In the genomic region with DNA sequence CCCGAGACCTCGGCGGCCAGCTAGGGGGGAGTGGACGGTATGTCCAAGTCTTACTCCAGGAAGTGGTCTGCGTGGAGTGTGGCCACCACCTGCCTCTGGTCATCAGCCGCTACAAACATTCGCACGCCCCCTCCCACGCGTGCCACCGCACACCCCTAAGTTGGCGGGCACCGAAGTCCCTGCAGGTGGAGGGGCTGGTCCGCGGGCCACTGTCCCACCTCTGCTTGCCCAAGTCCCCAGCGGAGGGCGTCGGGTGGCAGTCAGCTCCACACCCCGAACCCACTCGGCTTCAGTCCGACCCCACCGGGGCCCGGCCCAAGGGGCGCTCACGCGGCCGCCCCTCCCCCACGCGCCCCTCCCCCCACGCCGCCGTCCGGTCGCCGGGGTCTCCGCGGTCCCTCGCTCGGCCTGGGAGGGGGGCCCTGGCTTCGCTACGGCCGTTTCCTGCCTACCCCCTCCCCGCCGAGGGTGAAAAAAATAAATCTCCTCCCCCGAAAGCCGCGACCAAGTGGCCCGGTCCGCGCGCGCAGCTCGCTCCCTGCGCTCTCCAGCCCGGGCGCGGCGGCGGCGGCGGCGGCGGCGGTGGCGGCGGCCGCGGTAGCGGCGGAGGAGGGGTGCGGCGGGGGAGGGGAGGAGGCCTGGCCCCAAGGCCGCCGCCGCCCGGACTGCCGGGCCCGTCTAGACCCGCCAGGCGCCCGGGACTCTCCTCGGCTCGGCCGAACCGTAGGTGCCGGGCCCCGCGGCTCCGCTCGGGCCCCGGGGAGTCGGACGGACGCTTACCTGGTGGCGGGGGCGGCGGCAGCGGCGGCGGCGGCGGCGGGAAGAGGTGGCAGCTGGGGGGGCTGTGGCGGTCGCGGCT, we compare ENCODE assay signal across 7 mouse cellular contexts. TPM values are rescaled to one million over a fixed set of nuclear protein-coding genes. Genes with fewer than 3 reads are reported as not detected.
DNase-seq lines count a peak whose midpoint lies in the region; ATAC-seq and TF ChIP-seq lines count a peak whose summit lies in the region.

No protein-coding gene starts in this region.

- no peak for TF ChIP-seq CTCF in C2C12 (IDR thresholded peaks at IDR 0.05; ENCODE audit: control insufficient read depth, insufficient read depth, insufficient read length)

- H3ac ChIP-seq in C2C12 (ENCODE audit: control insufficient read depth, insufficient read length, low read depth), result peak overlapping the region; percentile 64

- H3K4me3 ChIP-seq in C2C12 (ENCODE audit: insufficient read depth, poor library complexity, severe bottlenecking), result peak overlapping the region; percentile 64
- H3K4me3 ChIP-seq in ES-E14 (ENCODE audit: insufficient read depth in 1 of 2, low read depth in 1 of 2, low read length in 2 of 2, poor library complexity in 1 of 2, severe bottlenecking in 1 of 2), result peak overlapping the region; percentile 77 to 89
- H3K4me3 ChIP-seq in heart, embryonic 13.5 days, result peak overlapping the region; percentile 90

- H3K27ac ChIP-seq in ES-E14 (ENCODE audit: insufficient read depth, low read depth, low read length, poor library complexity, severe bottlenecking), result no peak overlapping the region; the same call in 1 of the 2 replicates
- peak overlapping the region; percentile 97 for H3K27ac ChIP-seq in heart, embryonic 13.5 days (replicated peaks)

- in situ Hi-C loops in ES-E14 (cut with MboI; ENCODE audit: low sequenced_read_pairs in 2 of 2, unreplicated experiment in 2 of 2), result no loop called here

- peaks cover 11% of the 10 kb centered on the region for H3K79me3 ChIP-seq in C2C12 (ENCODE audit: low read depth)

- 0 out of 2 replicates have a peak, but pooled peaks have one; percentile 1 for ATAC-seq in heart, embryonic 13.5 days (ENCODE audit: extremely low read depth, insufficient number of reproducible peaks, low FRiP score, low TSS enrichment)

- no peaks in the 10 kb centered on the region for H3K9me3 ChIP-seq in ES-E14 (ENCODE audit: control insufficient read depth, insufficient read depth, low read depth, low read length)
- H3K9me3 ChIP-seq in heart, embryonic 13.5 days, result no peaks in the 10 kb centered on the region

- H3K36me3 ChIP-seq in C2C12 (ENCODE audit: control insufficient read depth, insufficient read depth) (peaks cover 6% of the 10 kb centered on the region), ES-E14 (ENCODE audit: control insufficient read depth, insufficient read depth, low read length, poor library complexity, severe bottlenecking) (no peaks in the 10 kb centered on the region)
- H3K36me3 ChIP-seq in heart, embryonic 13.5 days, result peaks cover 14% of the 10 kb centered on the region

- H3K27me3 ChIP-seq in C2C12 (ENCODE audit: control insufficient read depth, insufficient read depth, insufficient read length), result no peaks in the 10 kb centered on the region
- H3K27me3 ChIP-seq in heart, embryonic 13.5 days (replicated peaks), result no peaks in the 10 kb centered on the region

- H3K79me2 ChIP-seq in C2C12 (ENCODE audit: control insufficient read depth, insufficient read depth), result peaks cover 38% of the 10 kb centered on the region

- H3K4me1 ChIP-seq in ES-E14 (ENCODE audit: control insufficient read depth in 2 of 2, insufficient read depth in 2 of 2, low read length in 2 of 2, poor library complexity in 1 of 2), result peaks cover 0 to 26% of the 10 kb centered on the region in 2 experiments; a peak in 2 of 4 replicates
- peaks cover 76% of the 10 kb centered on the region for H3K4me1 ChIP-seq in heart, embryonic 13.5 days

- WGBS in heart, embryonic 13.5 days, result under 1% methylated on average over 58 of the region's 106 CpGs

- peak overlapping the region; percentile 87 for H3K4me2 ChIP-seq in heart, embryonic 13.5 days

- H3K9ac ChIP-seq in ES-E14 (ENCODE audit: insufficient read depth, low read depth, low read length, poor library complexity, severe bottlenecking), result peak overlapping the region; percentile 76
- H3K9ac ChIP-seq in heart, embryonic 13.5 days, result peak overlapping the region; percentile 99

- DNase-seq in ES-E14 (ENCODE audit: low read depth, low spot score), result no peak
- peak; percentile 59 for DNase-seq in embryo, embryonic 10 days (ENCODE audit: low spot score)
- DNase-seq in kidney, postnatal 10 days, result peak; percentile 80
- peak; percentile 42 for DNase-seq in lung, postnatal 36 days
- DNase-seq in spleen, postnatal 36 days (ENCODE audit: low spot score in 2 of 2), result peak; percentile 36 to 40

TF ChIP-seq in C2C12, 6 proteins besides CTCF, POLR2A, EP300 and RAD21:
- TF ChIP-seq MAX (IDR thresholded peaks at IDR 0.05), result no peak
- TF ChIP-seq FOSL1 (IDR thresholded peaks at IDR 0.05; ENCODE audit: insufficient read depth, low read length, poor library complexity, severe bottlenecking), result no peak
- no peak for TF ChIP-seq CEBPB (IDR thresholded peaks at IDR 0.05; ENCODE audit: low read depth)
- TF ChIP-seq MYOG (IDR thresholded peaks at IDR 0.05; ENCODE audit: control insufficient read depth, extremely low read depth, insufficient read length), result no peak
- TF ChIP-seq MYOD1 (IDR thresholded peaks at IDR 0.05; ENCODE audit: control insufficient read depth, insufficient read length, low read depth), result peak; percentile 74
- no peak for TF ChIP-seq USF1 (IDR thresholded peaks at IDR 0.05; ENCODE audit: low read depth)

TF ChIP-seq in ES-E14, 5 proteins besides CTCF, POLR2A, EP300 and RAD21:
- peak; percentile 82 for TF ChIP-seq ZNF384 (IDR thresholded peaks at IDR 0.05; ENCODE audit: low read depth, low read length)
- TF ChIP-seq ZC3H11A (IDR thresholded peaks at IDR 0.05; ENCODE audit: borderline replicate concordance, low read depth, low read length), result no peak

RNA-seq across cellular contexts. Expression of a gene that starts 0.6 kb away (rescaled TPM):
- polyA plus RNA-seq in C2C12 (2012; fragmentation: generic; extraction: Trizol), result 100 TPM
- 21.6 and 27.0 TPM in 2 replicates for total RNA-seq in ES-E14 (2012; rRNA removed)
- polyA plus RNA-seq in heart, embryonic 13.5 days (2015; fragmentation: Nextera tagmentation; extraction: Ambion mirVana), result 18.0 and 18.8 TPM in 2 replicates

RNA-seq across cellular contexts. Expression of a gene that starts 26.7 kb away (rescaled TPM):
- polyA plus RNA-seq in C2C12 (2012; fragmentation: generic; extraction: Trizol), result 229 TPM
- total RNA-seq in ES-E14 (2012; rRNA removed), result 191 and 202 TPM in 2 replicates
- polyA plus RNA-seq in heart, embryonic 13.5 days (2015; fragmentation: Nextera tagmentation; extraction: Ambion mirVana), result 135 and 139 TPM in 2 replicates

RNA-seq across cellular contexts. Expression of a gene that starts 26.8 kb away (rescaled TPM):
- 22.8 TPM for polyA plus RNA-seq in C2C12 (2012; fragmentation: generic; extraction: Trizol)
- total RNA-seq in ES-E14 (2012; rRNA removed), result 18.8 and 29.0 TPM in 2 replicates
- 21.2 and 21.5 TPM in 2 replicates for polyA plus RNA-seq in heart, embryonic 13.5 days (2015; fragmentation: Nextera tagmentation; extraction: Ambion mirVana)

RNA-seq across cellular contexts. Expression of a gene that starts 28.3 kb away (rescaled TPM):
- 3.9 TPM for polyA plus RNA-seq in C2C12 (2012; fragmentation: generic; extraction: Trizol)
- 1.3 and 1.8 TPM in 2 replicates for total RNA-seq in ES-E14 (2012; rRNA removed)
- polyA plus RNA-seq in heart, embryonic 13.5 days (2015; fragmentation: Nextera tagmentation; extraction: Ambion mirVana), result 6.2 and 8.3 TPM in 2 replicates

RNA-seq across cellular contexts. Expression of a gene that starts 29.4 kb away (rescaled TPM):
- 0.16 TPM for polyA plus RNA-seq in C2C12 (2012; fragmentation: generic; extraction: Trizol)
- 23.9 and 43.3 TPM in 2 replicates for total RNA-seq in ES-E14 (2012; rRNA removed)
- polyA plus RNA-seq in heart, embryonic 13.5 days (2015; fragmentation: Nextera tagmentation; extraction: Ambion mirVana), result 40.0 and 40.5 TPM in 2 replicates
